Comparison of ENCODE assay signal across 8 mouse cellular contexts in genomic region chr15:103087204-103087603, GRCm38 (mm10).
A peak's percentile ranks its signal among the peaks of the same experiment; 100 is the strongest.
DNase-seq lines count a peak whose midpoint lies in the region; ATAC-seq and TF ChIP-seq lines count a peak whose summit lies in the region.

No protein-coding gene starts in this region.

- H3K9me3 ChIP-seq in heart, embryonic 16.5 days (replicated peaks; ENCODE audit: control insufficient read depth, low read length), result no peaks in the 10 kb centered on the region
- no peaks in the 10 kb centered on the region for H3K9me3 ChIP-seq in limb, embryonic 14.5 days (ENCODE audit: control insufficient read depth, low read length)

- ATAC-seq in heart, embryonic 16.5 days (replicated peaks; ENCODE audit: extremely low read depth, insufficient read depth, low FRiP score), result 0 out of 2 replicates have a peak, but pooled peaks have one; percentile 52
- ATAC-seq in limb, embryonic 14.5 days (ENCODE audit: low FRiP score, low read depth), result peak; percentile 71

- H3K4me1 ChIP-seq in lung, adult 2 months (ENCODE audit: control insufficient read depth, insufficient read depth, low read length), result no peaks in the 10 kb centered on the region
- H3K4me1 ChIP-seq in heart, embryonic 16.5 days (ENCODE audit: control insufficient read depth, insufficient read depth, low read length), result peaks cover 14% of the 10 kb centered on the region
- H3K4me1 ChIP-seq in limb, embryonic 14.5 days (ENCODE audit: control insufficient read depth, insufficient read depth, low read length), result peaks cover 31% of the 10 kb centered on the region

- no peak overlapping the region for H3K4me3 ChIP-seq in lung, adult 2 months (replicated peaks; ENCODE audit: extremely low read depth, low read depth, low read length)
- H3K4me3 ChIP-seq in heart, embryonic 16.5 days (ENCODE audit: low read length), result no peak overlapping the region
- no peak overlapping the region for H3K4me3 ChIP-seq in limb, embryonic 14.5 days (replicated peaks; ENCODE audit: low read length)

- no peak overlapping the region for H3K9ac ChIP-seq in heart, embryonic 16.5 days (ENCODE audit: low read length)
- H3K9ac ChIP-seq in limb, embryonic 14.5 days (ENCODE audit: low read depth, low read length, severe bottlenecking), result no peak overlapping the region

- TF ChIP-seq CTCF in lung, adult 2 months (IDR thresholded peaks at IDR 0.05; ENCODE audit: insufficient read depth, low read length), result no peak

- no peak for TF ChIP-seq POLR2A in lung, adult 2 months (IDR thresholded peaks at IDR 0.05; ENCODE audit: borderline replicate concordance, extremely low read depth, low read depth, low read length)
- TF ChIP-seq POLR2A in limb, embryonic 14.5 days (IDR thresholded peaks at IDR 0.05; ENCODE audit: borderline replicate concordance, extremely low read depth, insufficient read depth, insufficient read length), result no peak

- H3K36me3 ChIP-seq in heart, embryonic 16.5 days (ENCODE audit: control insufficient read depth, insufficient read depth), result no peaks in the 10 kb centered on the region
- H3K36me3 ChIP-seq in limb, embryonic 14.5 days (ENCODE audit: control insufficient read depth, insufficient read depth, low read length), result no peaks in the 10 kb centered on the region

- H3K27me3 ChIP-seq in heart, embryonic 16.5 days (ENCODE audit: control insufficient read depth, insufficient read depth, low read length), result peaks cover 93% of the 10 kb centered on the region
- H3K27me3 ChIP-seq in limb, embryonic 14.5 days (ENCODE audit: control insufficient read depth, insufficient read depth, low read length), result peaks cover 37% of the 10 kb centered on the region; the same call in 1 of the 2 replicates

- DNase-seq in lung, adult 18-20 months, result peak; percentile 39 to 45
- DNase-seq in lung, adult 2 months, result no peak
- peak; percentile 62 for DNase-seq in adrenal gland, postnatal 25 days
- peak; percentile 79 for DNase-seq in limb, embryonic 14.5 days (ENCODE audit: low spot score)
- DNase-seq in testis, postnatal 10 days (ENCODE audit: low spot score), result peak; percentile 56
- DNase-seq in left cerebral cortex, adult 9 months (ENCODE audit: low spot score in 2 of 2), result no peak
- no peak for DNase-seq in thymus, adult 18-20 months

- WGBS in lung, adult 2 months, result 15% methylated on average over 4 of the region's 4 CpGs
- 20% methylated on average over 4 of the region's 4 CpGs for WGBS in heart, embryonic 16.5 days
- 10% methylated on average over 4 of the region's 4 CpGs for WGBS in limb, embryonic 14.5 days

- no peak overlapping the region for H3K27ac ChIP-seq in heart, embryonic 16.5 days (ENCODE audit: low read length)
- H3K27ac ChIP-seq in limb, embryonic 14.5 days (replicated peaks; ENCODE audit: low read depth, low read length), result no peak overlapping the region

- no peak overlapping the region for H3K4me2 ChIP-seq in heart, embryonic 16.5 days (ENCODE audit: low read depth, low read length)
- H3K4me2 ChIP-seq in limb, embryonic 14.5 days (replicated peaks; ENCODE audit: low read depth, low read length, severe bottlenecking), result no peak overlapping the region

Comparison
In these comparisons a context has a peak if more than half of its experiments do, and no peak if none do; other contexts are left out.
1. DNase-seq: peak in lung, adult 18-20 months (2 of 2), adrenal gland, postnatal 25 days (single experiment), limb, embryonic 14.5 days (single experiment) and testis, postnatal 10 days (single experiment); none in lung, adult 2 months (single experiment), left cerebral cortex, adult 9 months (0 of 2) and thymus, adult 18-20 months (0 of 2).